Comparison of ENCODE assay signal across 10 mouse cellular contexts in the genomic region with DNA sequence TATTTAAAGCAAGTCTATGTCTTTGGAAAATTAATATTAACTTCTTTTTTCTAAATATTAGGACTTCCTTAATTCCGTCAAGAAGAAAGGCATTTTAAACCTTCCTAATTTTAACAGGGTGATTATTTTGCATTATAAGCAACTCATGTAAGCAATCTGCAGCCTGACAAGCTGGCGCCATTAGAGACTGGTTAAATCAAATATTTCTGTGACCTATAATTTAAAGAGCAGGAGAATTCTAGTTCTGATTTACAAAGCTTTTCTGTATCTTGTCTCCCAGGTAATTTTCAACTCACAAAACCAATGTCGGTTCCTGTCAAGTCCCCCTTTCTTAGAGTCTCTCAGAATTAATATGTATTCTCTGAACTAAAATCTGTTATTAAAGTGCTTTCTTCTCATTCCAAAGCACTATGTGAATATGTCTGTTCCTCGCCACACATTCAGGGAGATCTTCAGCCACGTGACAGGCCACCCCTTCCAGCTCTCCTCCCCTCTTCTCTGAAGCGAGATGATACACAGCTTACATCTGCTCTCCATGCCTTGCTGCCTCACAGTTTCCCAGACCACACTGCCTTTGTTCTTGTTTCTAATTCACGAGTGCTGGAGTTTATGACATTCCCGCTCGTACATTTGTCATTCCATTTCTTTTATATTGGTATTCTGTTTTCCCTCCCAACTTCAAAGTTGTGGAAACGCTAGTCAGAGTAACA.
DNase-seq lines count a peak whose midpoint lies in the region; ATAC-seq lines count a peak whose summit lies in the region.
"Had no signal": no experiment of that assay in that cellular context is flagged by ENCODE, and none has a peak within 500 bp of the region (broad histone marks: within the 10 kb centered on the region; RNA-seq: fewer than 3 reads in every experiment).

No protein-coding gene starts in this region.

- peak overlapping the region; percentile 39; the same call in 1 of the 2 replicates for H3K27ac ChIP-seq in forebrain, embryonic 15.5 days (replicated peaks)
- H3K27ac ChIP-seq in heart, embryonic 12.5 days (ENCODE audit: poor library complexity, severe bottlenecking): no peak overlapping the region
- H3K27ac ChIP-seq: left cerebral cortex, adult 2 months had no signal

- 46% methylated on average over 10 of the region's 10 CpGs for WGBS in forebrain, embryonic 15.5 days
- WGBS in heart, embryonic 12.5 days: 54% methylated on average over 10 of the region's 10 CpGs

- no peak overlapping the region for H3K9ac ChIP-seq in forebrain, embryonic 15.5 days (replicated peaks)
- no peak overlapping the region for H3K9ac ChIP-seq in heart, embryonic 12.5 days
- H3K9ac ChIP-seq: liver, postnatal 0 days had no signal

- H3K27me3 ChIP-seq in forebrain, embryonic 15.5 days: no peaks in the 10 kb centered on the region
- H3K27me3 ChIP-seq in heart, embryonic 12.5 days (replicated peaks): no peaks in the 10 kb centered on the region

- DNase-seq in right cerebral cortex, postnatal 14 days: peak; percentile 3
- DNase-seq in right cerebral cortex, postnatal 36 days (ENCODE audit: low spot score in 2 of 2): no peak
- DNase-seq in mesoderm, embryonic 11.5 days (ENCODE audit: low read depth, low spot score): peak; percentile 46
- no peak for DNase-seq in MN1 (ENCODE audit: low spot score)
- DNase-seq in layer of hippocampus, adult 8-10 months (ENCODE audit: low spot score in 2 of 2): no peak
- no peak for DNase-seq in frontal cortex, postnatal 36 days (ENCODE audit: low spot score in 2 of 2)
- DNase-seq: liver, postnatal 0 days had no signal

- no peaks in the 10 kb centered on the region for H3K36me3 ChIP-seq in forebrain, embryonic 15.5 days
- no peaks in the 10 kb centered on the region for H3K36me3 ChIP-seq in heart, embryonic 12.5 days

- 0 out of 2 replicates have a peak overlapping the region, but pooled peaks have one; percentile 10 for H3K4me2 ChIP-seq in forebrain, embryonic 15.5 days (replicated peaks)
- no peak overlapping the region for H3K4me2 ChIP-seq in heart, embryonic 12.5 days

- ATAC-seq in forebrain, embryonic 15.5 days (replicated peaks): peak; percentile 83
- ATAC-seq in heart, embryonic 12.5 days (ENCODE audit: insufficient number of reproducible peaks, low FRiP score): no peak
- ATAC-seq: liver, postnatal 0 days had no signal

- H3K4me1 ChIP-seq in forebrain, embryonic 15.5 days: no peaks in the 10 kb centered on the region
- no peaks in the 10 kb centered on the region for H3K4me1 ChIP-seq in heart, embryonic 12.5 days (replicated peaks)

- no peaks in the 10 kb centered on the region for H3K9me3 ChIP-seq in forebrain, embryonic 15.5 days
- H3K9me3 ChIP-seq in heart, embryonic 12.5 days (replicated peaks): no peaks in the 10 kb centered on the region

- H3K4me3 ChIP-seq in forebrain, embryonic 15.5 days: no peak overlapping the region
- no peak overlapping the region for H3K4me3 ChIP-seq in heart, embryonic 12.5 days
- H3K4me3 ChIP-seq: left cerebral cortex, adult 2 months had no signal

Comparison
In these comparisons a context has a peak if more than half of its experiments do, and no peak if none do; other contexts are left out.
1. DNase-seq: peak in right cerebral cortex, postnatal 14 days (single experiment) and mesoderm, embryonic 11.5 days (single experiment); none in right cerebral cortex, postnatal 36 days (0 of 2), MN1 (single experiment), layer of hippocampus, adult 8-10 months (0 of 2) and frontal cortex, postnatal 36 days (0 of 2).